Mouse (Mus musculus) forebrain, embryonic 16.5 days (tissue): ENCODE data around the gene Btbd8. TPM values are rescaled to one million over a fixed set of nuclear protein-coding genes. Genes with fewer than 3 reads are reported as not detected.

Source experiments
- ATAC-seq: fragments of 200-750 bp; cut with Nextera tagmentation; 2 replicates; pipeline ENCODE4 v1.8.0; 2017; ENCODE audit warnings: mild to moderate bottlenecking, moderate library complexity
- H3K27ac ChIP-seq: fragments of 300-500 bp; sonication (generic); 2 replicates; pipeline ENCODE4 v1.5.1; 2014; ENCODE audit warnings: low read length, control low read depth
- H3K27me3 ChIP-seq: fragments of 300-500 bp; sonication (generic); replicated peaks from 2 replicates; pipeline ENCODE4 v1.6.1; 2014; ENCODE audit warnings: low read length; ENCODE audit not compliant: control insufficient read depth, insufficient read depth
- H3K36me3 ChIP-seq: fragments of 300-500 bp; sonication (generic); 2 replicates; pipeline ENCODE4 v1.6.1; 2014; ENCODE audit not compliant: control insufficient read depth, insufficient read depth
- H3K4me1 ChIP-seq: fragments of 300-500 bp; sonication (generic); replicated peaks from 2 replicates; pipeline ENCODE4 v1.6.1; 2014; ENCODE audit warnings: low read length; ENCODE audit not compliant: control insufficient read depth, insufficient read depth
- H3K4me2 ChIP-seq: fragments of 300-500 bp; sonication (generic); 2 replicates; pipeline ENCODE4 v1.6.1; 2014; ENCODE audit warnings: mild to moderate bottlenecking, low read length, control low read depth
- H3K4me3 ChIP-seq: fragments of 300-500 bp; sonication (generic); replicated peaks from 2 replicates; pipeline ENCODE4 v1.5.1; 2014; ENCODE audit warnings: mild to moderate bottlenecking, low read length, control low read depth
- H3K9ac ChIP-seq: fragments of 300-500 bp; sonication (generic); replicated peaks from 2 replicates; pipeline ENCODE4 v1.6.1; 2014; ENCODE audit warnings: low read depth, low read length, control low read depth
- H3K9me3 ChIP-seq: fragments of 300-500 bp; sonication (generic); 2 replicates; pipeline ENCODE4 v1.6.1; 2016; ENCODE audit warnings: low read length; ENCODE audit not compliant: control insufficient read depth
- WGBS: fragments of 180-500 bp; shearing (Covaris S2); extraction: QIAGEN DNeasy Blood & Tissue Kit; methylation state at CpG from one replicate; pipeline ENCODE4 v1.1.7; 2014; 5-methylcytosine and 5-hydroxymethylcytosine counted together
- polyA plus RNA-seq: library from polyadenylated mRNA; unstranded; fragments of >200 nt; fragmentation: Nextera tagmentation; extraction: Ambion mirVana; gene quantifications from 2 replicates; pipeline ENCODE4 v1.2.1, GENCODE M21; 2015

Gene Btbd8
- polyA plus RNA-seq, 1 experiment from 2014 or later = 31.5 TPM

DNA sequence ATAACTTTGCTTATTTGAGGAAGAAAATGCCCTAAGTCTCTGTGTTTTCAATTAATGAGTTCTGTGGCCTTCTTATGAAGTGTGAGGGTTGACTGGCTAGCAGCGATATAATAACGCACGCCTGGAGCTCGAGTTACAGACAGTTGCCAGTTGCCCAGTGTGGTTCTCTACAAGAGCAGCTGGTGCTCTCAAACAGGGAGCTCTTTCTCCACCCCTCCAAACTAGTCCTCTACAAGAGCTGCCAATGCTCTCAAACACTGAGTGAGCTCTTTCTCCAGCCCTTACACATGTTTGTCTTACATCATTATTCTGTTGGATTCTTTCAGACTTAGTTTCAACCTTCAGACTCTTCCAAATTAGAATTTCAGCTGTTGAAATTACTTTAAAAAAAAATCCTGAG, 26.5 kb upstream of the Btbd8 start:
- Histone ChIP-seq H3K4me1 (peaks cover 11% of the 10 kb centered on the region; the same call in 1 of the 2 replicates), H3K9me3 (no peaks in the 10 kb centered on the region), H3K36me3 (no peaks in the 10 kb centered on the region), H3K27me3 (no peaks in the 10 kb centered on the region), H3K9ac (no peak overlapping the region), H3K4me3 (no peak overlapping the region), H3K4me2 (no peak overlapping the region), H3K27ac (no peak overlapping the region)
- ATAC-seq = no peak
- WGBS = 49% methylated on average over 4 of the region's 4 CpGs

DNA sequence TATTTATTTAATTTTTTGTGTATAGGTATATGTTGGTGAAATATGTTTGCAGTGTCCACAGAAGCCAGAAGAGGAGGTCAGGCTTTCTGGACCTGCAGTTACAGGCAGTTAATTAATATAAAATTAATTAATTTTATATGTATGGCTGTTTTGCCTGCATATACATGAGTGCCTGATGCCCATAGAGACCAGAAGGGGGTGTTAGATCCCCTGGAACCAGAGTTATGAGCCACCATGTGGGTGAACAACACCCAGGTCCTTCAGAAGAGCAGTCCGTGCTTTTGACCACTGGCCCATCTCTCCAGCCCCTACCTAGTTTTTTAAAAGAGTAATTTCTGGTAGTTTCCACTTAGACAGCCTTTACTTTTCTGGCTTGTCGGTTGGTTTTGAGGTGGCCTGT, 25.5 kb upstream of the Btbd8 start:
- ATAC-seq = no peak
- H3K27ac ChIP-seq = no peak overlapping the region
- peaks cover 11% of the 10 kb centered on the region; the same call in 1 of the 2 replicates for H3K4me1 ChIP-seq
- no peak overlapping the region for H3K9ac ChIP-seq
- no peak overlapping the region for H3K4me2 ChIP-seq
- no peak overlapping the region for H3K4me3 ChIP-seq
- H3K36me3 ChIP-seq = no peaks in the 10 kb centered on the region
- H3K9me3 ChIP-seq = no peaks in the 10 kb centered on the region
- WGBS = 83% methylated on average over 2 of the region's 2 CpGs
- no peaks in the 10 kb centered on the region for H3K27me3 ChIP-seq

DNA sequence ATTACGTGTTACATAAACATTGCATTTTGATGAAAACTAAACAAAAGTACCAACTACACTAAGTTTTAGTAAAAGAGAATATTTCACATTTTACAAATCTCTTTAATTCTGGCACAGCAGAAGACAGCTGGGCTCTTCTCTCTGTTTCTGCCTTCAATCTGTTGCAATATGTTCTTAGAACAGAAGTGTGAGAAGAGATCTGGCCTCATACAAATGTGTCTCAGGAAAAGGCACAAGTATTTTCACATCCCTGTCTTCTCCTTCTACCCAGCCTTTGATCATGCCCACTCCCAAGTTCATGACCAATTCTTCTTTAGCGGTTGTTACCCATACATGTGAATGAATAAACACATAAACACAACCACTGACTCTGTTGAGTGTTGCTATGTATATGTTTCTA, 22.7 kb upstream of the Btbd8 start:
- Histone ChIP-seq H3K9ac (no peak overlapping the region), H3K36me3 (no peaks in the 10 kb centered on the region), H3K4me2 (no peak overlapping the region), H3K4me1 (peaks cover 11% of the 10 kb centered on the region; the same call in 1 of the 2 replicates), H3K27me3 (no peaks in the 10 kb centered on the region), H3K27ac (peak overlapping the region; percentile 65), H3K4me3 (no peak overlapping the region), H3K9me3 (no peaks in the 10 kb centered on the region)
- ATAC-seq = peak; percentile 63; the same call in 1 of the 2 replicates
- 75% methylated on average over 2 of the region's 2 CpGs for WGBS

DNA sequence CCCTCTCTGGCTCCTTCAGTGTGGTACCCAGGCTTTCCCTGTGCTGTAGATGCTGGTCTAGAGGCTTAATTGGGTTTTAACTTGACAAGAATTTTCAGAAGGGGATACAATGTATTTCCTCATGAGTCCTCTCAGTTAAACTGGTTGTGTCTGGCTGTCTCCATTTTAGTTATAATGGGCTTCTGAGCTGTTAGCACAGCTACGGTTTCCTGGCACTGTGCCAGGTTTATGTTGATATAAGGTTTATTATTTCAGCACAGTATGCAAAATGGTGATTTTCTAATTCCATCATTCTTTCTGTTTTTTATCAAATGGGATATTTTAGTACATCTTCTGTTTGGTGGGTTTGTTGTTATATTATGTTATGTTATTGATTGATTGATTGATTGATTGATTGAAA, 16.1 kb upstream of the Btbd8 start:
- Histone ChIP-seq H3K27ac (no peak overlapping the region), H3K36me3 (no peaks in the 10 kb centered on the region), H3K4me2 (no peak overlapping the region), H3K9ac (no peak overlapping the region), H3K4me1 (no peaks in the 10 kb centered on the region), H3K4me3 (no peak overlapping the region), H3K9me3 (no peaks in the 10 kb centered on the region), H3K27me3 (no peaks in the 10 kb centered on the region)
- ATAC-seq = no peak
- WGBS = 16% methylated on average over 1 of the region's 1 CpGs

DNA sequence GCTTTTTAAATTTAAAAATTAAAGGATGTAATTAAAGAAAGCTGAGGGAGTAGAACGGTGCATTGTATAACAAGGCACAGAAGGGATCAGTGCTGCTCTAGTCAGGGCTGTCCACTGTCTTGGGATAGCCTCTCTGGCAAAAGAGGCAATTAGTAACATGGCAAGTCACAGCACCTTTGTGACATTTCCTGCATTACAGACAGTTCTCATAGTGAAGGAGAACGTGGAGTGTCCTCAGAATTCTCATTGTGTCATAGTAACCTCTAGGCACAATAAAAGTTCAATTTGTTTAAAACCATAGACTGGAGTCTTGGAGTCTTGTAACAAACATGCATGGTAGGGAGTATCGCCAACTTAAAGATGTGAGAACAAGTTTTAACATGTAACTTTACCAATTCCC, 6.5 kb upstream of the Btbd8 start, which contains the start of gene Lpcat2b:
Gene Lpcat2b (plus strand): TSS at position 301 of the 400 bp plus-strand sequence.
- ATAC-seq = no peak
- Histone ChIP-seq H3K27me3 (no peaks in the 10 kb centered on the region; the same call in 1 of the 2 replicates), H3K4me1 (no peaks in the 10 kb centered on the region), H3K4me3 (no peak within 1 kb of the TSS), H3K9me3 (no peaks in the 10 kb centered on the region), H3K9ac (no peak within 1 kb of the TSS), H3K27ac (no peak within 1 kb of the TSS), H3K36me3 (no peaks in the 10 kb centered on the region), H3K4me2 (no peak within 1 kb of the TSS)
- WGBS = 77% methylated on average over 3 of the region's 3 CpGs

DNA sequence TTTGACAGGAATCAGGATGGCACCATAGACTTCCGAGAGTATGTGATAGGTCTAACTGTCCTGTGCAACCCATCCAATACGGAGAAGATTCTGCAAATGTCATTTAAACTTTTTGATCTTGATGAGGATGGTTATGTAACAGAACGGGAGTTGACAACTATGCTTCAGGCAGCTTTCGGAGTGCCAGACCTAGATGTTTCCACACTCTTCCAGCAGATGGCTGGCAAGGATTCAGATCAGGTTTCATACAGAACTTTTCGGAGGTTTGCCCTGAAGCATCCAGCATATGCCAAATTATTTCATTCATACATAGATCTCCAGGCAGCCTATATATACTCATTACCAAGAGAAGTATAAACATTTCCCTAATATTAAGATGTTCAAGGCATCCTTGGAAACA, 3.8 kb upstream of the Btbd8 start:
- Histone ChIP-seq H3K27ac (no peak overlapping the region), H3K9ac (no peak overlapping the region), H3K36me3 (no peaks in the 10 kb centered on the region), H3K4me2 (no peak overlapping the region), H3K9me3 (no peaks in the 10 kb centered on the region), H3K27me3 (no peaks in the 10 kb centered on the region; the same call in 1 of the 2 replicates), H3K4me1 (peaks cover 6% of the 10 kb centered on the region), H3K4me3 (no peak overlapping the region)
- 74% methylated on average over 5 of the region's 5 CpGs for WGBS
- ATAC-seq = no peak

DNA sequence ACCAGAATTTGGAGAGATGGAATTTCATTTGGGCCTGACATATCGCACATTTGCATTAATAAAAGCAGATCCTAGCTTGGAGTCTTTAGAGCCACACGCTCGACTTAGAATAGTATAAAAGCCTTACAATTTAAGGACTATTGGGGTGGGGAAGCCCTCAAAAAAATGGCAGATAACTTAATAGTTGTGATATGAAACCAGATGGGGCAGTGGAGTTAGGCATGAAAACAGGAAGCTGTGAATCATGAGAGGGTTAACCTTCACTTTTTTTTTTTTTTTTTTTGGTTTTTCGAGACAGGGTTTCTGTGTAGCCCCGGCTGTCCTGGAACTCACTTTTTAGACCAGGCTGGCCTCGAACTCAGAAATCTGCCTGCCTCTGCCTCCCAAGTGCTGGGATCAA, 1.6 kb upstream of the Btbd8 start:
- Histone ChIP-seq H3K27me3 (no peaks in the 10 kb centered on the region; the same call in 1 of the 2 replicates), H3K9ac (no peak overlapping the region), H3K9me3 (no peaks in the 10 kb centered on the region), H3K4me2 (no peak overlapping the region), H3K27ac (no peak overlapping the region), H3K4me1 (peaks cover 6% of the 10 kb centered on the region), H3K4me3 (no peak overlapping the region), H3K36me3 (no peaks in the 10 kb centered on the region)
- no peak for ATAC-seq
- 89% methylated on average over 6 of the region's 6 CpGs for WGBS

DNA sequence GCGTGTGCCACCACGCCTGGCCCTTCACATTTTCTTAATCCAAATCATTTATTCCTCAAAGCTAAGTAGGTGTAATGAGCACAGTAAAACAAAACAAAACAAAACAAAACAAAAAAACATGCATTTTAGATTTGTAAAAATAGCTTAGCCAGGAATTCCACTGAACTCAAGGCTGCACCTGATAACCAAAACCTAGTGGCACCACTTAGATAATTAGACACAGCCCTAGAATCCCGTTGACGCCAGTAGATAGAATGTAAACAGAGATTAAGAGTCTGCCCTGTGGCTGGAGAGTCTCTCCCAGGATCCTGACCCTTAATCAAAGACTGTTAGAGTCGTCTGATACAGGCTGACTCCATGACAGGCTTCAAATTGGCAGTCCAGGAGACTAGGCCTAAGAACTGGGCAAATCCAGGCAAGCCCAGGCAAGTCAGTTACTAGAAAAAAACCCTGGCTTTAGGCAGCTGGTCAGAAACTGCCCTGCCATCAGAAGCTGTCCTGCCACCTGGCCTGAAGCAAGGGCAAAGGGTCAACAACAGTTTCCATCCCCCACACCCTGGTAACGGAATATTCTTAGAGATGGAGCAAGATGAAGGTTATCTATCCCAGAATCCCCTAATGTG, 1.1 kb upstream of the Btbd8 start:
- H3K9me3 ChIP-seq = no peaks in the 10 kb centered on the region
- H3K27me3 ChIP-seq = no peaks in the 10 kb centered on the region; the same call in 1 of the 2 replicates
- no peak for ATAC-seq
- H3K36me3 ChIP-seq = no peaks in the 10 kb centered on the region
- no peak overlapping the region for H3K4me3 ChIP-seq
- 86% methylated on average over 6 of the region's 6 CpGs for WGBS
- H3K27ac ChIP-seq = no peak overlapping the region
- no peak overlapping the region for H3K4me2 ChIP-seq
- H3K9ac ChIP-seq = no peak overlapping the region
- peaks cover 6% of the 10 kb centered on the region for H3K4me1 ChIP-seq

DNA sequence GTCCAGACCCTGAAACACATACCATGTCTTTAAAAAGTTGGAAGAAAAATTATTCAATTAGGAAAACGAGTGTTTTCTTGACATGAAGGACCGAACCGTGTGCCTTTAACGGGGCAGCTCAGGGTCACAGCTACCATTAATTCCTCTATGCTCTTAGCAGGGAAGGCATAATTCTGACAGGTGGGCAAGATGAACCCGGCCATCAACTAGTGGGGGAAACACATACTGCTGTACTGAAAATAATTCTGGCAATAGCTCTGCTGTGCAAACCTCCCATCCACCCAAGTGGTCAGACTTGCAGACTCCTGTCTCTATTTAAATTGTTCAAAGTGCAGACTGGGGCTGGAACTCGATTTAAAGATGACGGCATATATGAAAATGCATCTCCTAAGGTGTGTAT, 556 bp downstream of the Btbd8 start:
- H3K4me1 ChIP-seq = peaks cover 6% of the 10 kb centered on the region
- H3K9ac ChIP-seq = peak overlapping the region; percentile 94
- ATAC-seq = peak; percentile 15
- no peaks in the 10 kb centered on the region; the same call in 1 of the 2 replicates for H3K27me3 ChIP-seq
- H3K4me2 ChIP-seq = peak overlapping the region; percentile 71
- H3K4me3 ChIP-seq = peak overlapping the region; percentile 76
- H3K27ac ChIP-seq = peak overlapping the region; percentile 88
- no peaks in the 10 kb centered on the region for H3K36me3 ChIP-seq
- no peaks in the 10 kb centered on the region for H3K9me3 ChIP-seq
- WGBS = 20% methylated on average over 7 of the region's 7 CpGs

DNA sequence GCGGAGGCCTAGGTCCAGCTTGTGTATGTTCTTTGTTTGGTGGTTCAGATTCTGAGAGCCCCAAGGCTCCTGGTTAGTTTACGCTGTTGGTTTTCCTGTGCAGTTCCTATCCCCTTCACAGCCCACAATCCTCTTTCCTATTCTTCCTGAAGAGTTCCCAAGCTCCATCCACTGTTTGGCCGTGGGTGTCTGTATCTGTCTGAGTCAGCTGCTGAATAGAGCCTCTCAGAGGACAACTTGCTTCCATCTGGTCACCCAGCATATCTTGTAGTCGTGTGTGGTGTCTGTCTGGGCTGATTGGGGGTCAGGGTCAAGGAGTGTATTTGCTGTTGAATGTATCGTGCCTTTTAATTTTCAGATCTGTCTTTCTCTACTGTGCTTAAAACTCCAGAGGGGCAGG, 4.1 kb downstream of the Btbd8 start:
- H3K27me3 ChIP-seq = no peaks in the 10 kb centered on the region
- no peak overlapping the region for H3K27ac ChIP-seq
- H3K36me3 ChIP-seq = no peaks in the 10 kb centered on the region
- H3K4me2 ChIP-seq = no peak overlapping the region
- 79% methylated on average over 5 of the region's 5 CpGs for WGBS
- no peak overlapping the region for H3K4me3 ChIP-seq
- no peaks in the 10 kb centered on the region for H3K9me3 ChIP-seq
- H3K9ac ChIP-seq = no peak overlapping the region
- peaks cover 6% of the 10 kb centered on the region for H3K4me1 ChIP-seq
- ATAC-seq = no peak
